Mouse (Mus musculus): Measurements from ENCODE around the gene Zbtb5. TPM values are rescaled to one million over a fixed set of nuclear protein-coding genes. Genes with fewer than 3 reads are reported as not detected.
"Not testable (repeated sequence)": the region's sequence is repeated elsewhere in the genome, so short reads cannot be mapped to it uniquely, and the experiment has no call there.

Gene Zbtb5
- total RNA-seq, 2 experiments from 2014 or later, result 6.3 to 6.7 TPM

- intact Hi-C loops (cut with DNase I), result no loop called here
These were observed 36.1 kb downstream of the Zbtb5 start for GRCm38 (mm10) chr4:44976026-44976615.

GRCm38 (mm10) chr4:44974331-44974730 is 37.9 kb downstream of the Zbtb5 start:
- DNase-seq (ENCODE audit: low spot score), result no peak
- intact Hi-C loops (cut with DNase I), result loop anchor here (5.0 kb wide), 2 partner anchors 38 to 108 kb away; partner anchors contain the start of genes Fbxo10 and Zbtb5

More at GRCm38 (mm10) chr4:44976026-44976615, 36.1 kb downstream of the Zbtb5 start:
- DNase-seq (ENCODE audit: low spot score), result no peak

- no peak for DNase-seq (ENCODE audit: low spot score)
- intact Hi-C loops (cut with DNase I), result loop anchor here (5.0 kb wide), 2 partner anchors 38 to 108 kb away; partner anchors contain the start of genes Fbxo10 and Zbtb5
These were observed 38.3 kb downstream of the Zbtb5 start for GRCm38 (mm10) chr4:44973871-44974270.

GRCm38 (mm10) chr4:44973450-44973849 is 38.8 kb downstream of the Zbtb5 start:
- intact Hi-C loops (cut with DNase I), result loop anchor here (5.0 kb wide), 2 partner anchors 39 to 109 kb away; partner anchors contain the start of genes Fbxo10 and Zbtb5
- DNase-seq (ENCODE audit: low spot score), result peak; percentile 67

- DNase-seq (ENCODE audit: low spot score), result no peak
- intact Hi-C loops (cut with DNase I), result loop anchor here (5.0 kb wide), 2 partner anchors 42 to 112 kb away; partner anchors contain the start of genes Fbxo10 and Zbtb5
These were observed 41.6 kb downstream of the Zbtb5 start for GRCm38 (mm10) chr4:44970612-44971110.

GRCm38 (mm10) chr4:44970056-44970455 is 42.2 kb downstream of the Zbtb5 start:
- no peak for DNase-seq (ENCODE audit: low spot score)
- intact Hi-C loops (cut with DNase I), result loop anchor here (5.0 kb wide), 2 partner anchors 42 to 112 kb away; partner anchors contain the start of genes Fbxo10 and Zbtb5

- no peak for DNase-seq (ENCODE audit: low spot score)
- intact Hi-C loops (cut with DNase I), result no loop called here
These were observed 44.8 kb downstream of the Zbtb5 start for GRCm38 (mm10) chr4:44967402-44967801.

GRCm38 (mm10) chr4:44965736-44966135 is 46.5 kb downstream of the Zbtb5 start:
- intact Hi-C loops (cut with DNase I), result no loop called here
- DNase-seq (ENCODE audit: low spot score), result no peak

- intact Hi-C loops (cut with DNase I), result no loop called here
- no peak for DNase-seq (ENCODE audit: low spot score)
These were observed 47.0 kb downstream of the Zbtb5 start for GRCm38 (mm10) chr4:44965175-44965574.

GRCm38 (mm10) chr4:44963156-44963555 is 49.1 kb downstream of the Zbtb5 start:
- intact Hi-C loops (cut with DNase I), result no loop called here
- DNase-seq (ENCODE audit: low spot score), result no peak

- DNase-seq (ENCODE audit: low spot score), result no peak
- intact Hi-C loops (cut with DNase I), result no loop called here
These were observed 53.0 kb downstream of the Zbtb5 start for GRCm38 (mm10) chr4:44959220-44959619.

GRCm38 (mm10) chr4:44958776-44959175 is 53.4 kb downstream of the Zbtb5 start:
- no peak for DNase-seq (ENCODE audit: low spot score)
- intact Hi-C loops (cut with DNase I), result no loop called here

- intact Hi-C loops (cut with DNase I), result no loop called here
- DNase-seq (ENCODE audit: low spot score), result no peak
These were observed 59.2 kb downstream of the Zbtb5 start for GRCm38 (mm10) chr4:44953041-44953440.

GRCm38 (mm10) chr4:44948314-44948713 is 63.9 kb downstream of the Zbtb5 start:
- intact Hi-C loops (cut with DNase I), result no loop called here
- DNase-seq (ENCODE audit: low spot score), result no peak

GRCm38 (mm10) chr4:44947464-44947863 is 64.7 kb downstream of the Zbtb5 start:
- intact Hi-C loops (cut with DNase I), result no loop called here
- no peak for DNase-seq (ENCODE audit: low spot score)

GRCm38 (mm10) chr4:44946126-44946525 is 66.1 kb downstream of the Zbtb5 start:
- DNase-seq (ENCODE audit: low spot score); intact Hi-C loops (cut with DNase I): not testable (repeated sequence)

- intact Hi-C loops (cut with DNase I), result no loop called here
These were observed 67.7 kb downstream of the Zbtb5 start for GRCm38 (mm10) chr4:44944426-44945075.

GRCm38 (mm10) chr4:44943480-44943879 is 68.7 kb downstream of the Zbtb5 start:
- intact Hi-C loops (cut with DNase I), result no loop called here
- no peak for DNase-seq (ENCODE audit: low spot score)

More at GRCm38 (mm10) chr4:44944426-44945075, 67.7 kb downstream of the Zbtb5 start:
- no peak for DNase-seq (ENCODE audit: low spot score)

GRCm38 (mm10) chr4:44942237-44942636 is 70.0 kb downstream of the Zbtb5 start:
- no peak for DNase-seq (ENCODE audit: low spot score)
- intact Hi-C loops (cut with DNase I), result no loop called here

All from heart, postnatal 25 days (tissue).